Mouse (Mus musculus) testis, adult 2 months (tissue): ENCODE data around the gene Hint3.

Experiments used
- CTCF ChIP-seq: fragments of 200-500 bp; IDR thresholded peaks from 2 replicates; pipeline ENCODE4 v1.5.1; 2012; ENCODE audit warnings: low read depth, mild to moderate bottlenecking, inconsistent platforms, low read length, moderate library complexity; ENCODE audit not compliant: control insufficient read depth, insufficient read depth, insufficient replicate concordance
- POLR2A ChIP-seq: fragments of 200-500 bp; IDR thresholded peaks from 2 replicates; pipeline ENCODE4 v1.6.1; 2012; ENCODE audit warnings: low read depth, mild to moderate bottlenecking, inconsistent platforms, low read length, moderate library complexity; ENCODE audit not compliant: control insufficient read depth

- no peak for TF ChIP-seq CTCF
- no peak for TF ChIP-seq POLR2A
Observed at GRCm38 (mm10) chr10:30564651-30565050, 64.8 kb downstream of the Hint3 start.
